Mouse (Mus musculus) liver, embryonic 14.5 days (tissue): ENCODE data around the gene Gpc6. TPM values are rescaled to one million over a fixed set of nuclear protein-coding genes. Genes with fewer than 3 reads are reported as not detected.

Experiments
- ATAC-seq: fragments of 200-750 bp; cut with Nextera tagmentation; 2 replicates; pipeline ENCODE4 v1.8.0; 2017; ENCODE audit warnings: moderate number of reproducible peaks, mild to moderate bottlenecking, moderate library complexity; ENCODE audit not compliant: insufficient read depth
- DNase-seq, 3 experiments: peaks; one replicate each; pipeline ENCODE4 v3.0.0-alpha.2; 2012 to 2013; ENCODE audit warnings: low read depth in 3 of 3, low spot score in 3 of 3
- H3K27ac ChIP-seq: fragments of 300-500 bp; sonication (generic); 2 replicates; pipeline ENCODE4 v1.5.1; 2014; ENCODE audit warnings: moderate library complexity, mild to moderate bottlenecking, control low read depth, inconsistent platforms
- H3K27me3 ChIP-seq: fragments of 300-500 bp; sonication (generic); 2 replicates; pipeline ENCODE4 v1.6.1; 2014; ENCODE audit warnings: mild to moderate bottlenecking, low read length, moderate library complexity; ENCODE audit not compliant: control insufficient read depth, insufficient read depth
- H3K36me3 ChIP-seq: fragments of 300-500 bp; sonication (generic); replicated peaks from 2 replicates; pipeline ENCODE4 v1.6.1; 2014; ENCODE audit warnings: low read depth; ENCODE audit not compliant: control insufficient read depth, insufficient read depth
- H3K4me1 ChIP-seq, 2 experiments: fragments of 200-500 bp in 1 of 2; fragments of 300-500 bp in 1 of 2; sonication (generic) in 1 of 2; replicated peaks; 2 replicates each; pipeline ENCODE4 v1.6.1; 2012 to 2014; ENCODE audit warnings: antibody characterized with exemption in 1 of 2, inconsistent platforms in 1 of 2, low read length in 1 of 2; ENCODE audit not compliant: control insufficient read depth in 2 of 2, insufficient read depth in 2 of 2
- H3K4me2 ChIP-seq: fragments of 300-500 bp; sonication (generic); 2 replicates; pipeline ENCODE4 v1.6.1; 2014; ENCODE audit warnings: low read depth, mild to moderate bottlenecking, control low read depth, moderate library complexity
- H3K4me3 ChIP-seq, 2 experiments: fragments of 200-500 bp in 1 of 2; fragments of 300-500 bp in 1 of 2; sonication (generic) in 1 of 2; 2 replicates each; pipeline ENCODE4 v1.5.1; 2012 to 2014; ENCODE audit warnings: low read depth in 2 of 2, low read length in 2 of 2, mild to moderate bottlenecking in 2 of 2, control low read depth in 1 of 2, inconsistent platforms in 1 of 2, moderate library complexity in 1 of 2; ENCODE audit not compliant: insufficient read depth in 1 of 2
- H3K9ac ChIP-seq: fragments of 300-500 bp; sonication (generic); replicated peaks from 2 replicates; pipeline ENCODE4 v1.6.1; 2014; ENCODE audit warnings: mild to moderate bottlenecking, control low read depth, moderate library complexity
- H3K9me3 ChIP-seq: fragments of 300-500 bp; sonication (generic); 2 replicates; pipeline ENCODE4 v1.6.1; 2016; ENCODE audit warnings: low read length, mixed read lengths; ENCODE audit not compliant: control insufficient read depth
- CTCF ChIP-seq: IDR thresholded peaks from 2 replicates; pipeline ENCODE4 v1.5.1; 2016; ENCODE audit warnings: antibody characterized with exemption, low read depth, control low read depth
- EP300 ChIP-seq: IDR thresholded peaks from 2 replicates; pipeline ENCODE4 v1.6.1; 2016; ENCODE audit warnings: antibody characterized with exemption, low read depth
- WGBS: fragments of 180-500 bp; shearing (Covaris S2); extraction: QIAGEN DNeasy Blood & Tissue Kit; methylation state at CpG from one replicate; pipeline ENCODE4 v1.1.7; 2014; ENCODE audit not compliant: insufficient replicate concordance; 5-methylcytosine and 5-hydroxymethylcytosine counted together
- polyA plus RNA-seq, 2 experiments: library from polyadenylated mRNA; depleted of rRNA in 1 of 2; stranded (reverse) in 1 of 2; unstranded in 1 of 2; fragments of >200 nt; fragmentation: Nextera tagmentation in 1 of 2; extraction: Ambion mirVana in 1 of 2; gene quantifications; 2 replicates each; pipeline versions ENCODE4 v1.2.1 to v1.2.3; 2012 to 2014

The Gpc6 gene
- polyA plus RNA-seq, 2 experiments: 0.97 to 2.3 TPM

DNA sequence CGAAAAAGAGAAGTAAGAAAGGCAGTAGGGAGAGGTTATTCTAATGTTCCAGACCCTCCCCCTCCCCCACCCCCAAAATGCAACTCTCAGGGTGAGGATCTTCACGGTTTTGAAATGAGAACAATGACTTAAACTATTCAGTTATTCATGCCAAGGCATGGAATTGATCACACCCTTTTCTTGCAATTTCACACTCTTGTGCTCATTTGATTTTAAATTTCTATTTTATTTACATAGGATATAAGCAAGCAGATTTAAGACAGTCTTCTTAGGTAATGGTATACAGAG, 379.6 kb downstream of the Gpc6 start:
- no peaks in the 10 kb centered on the region for H3K9me3 ChIP-seq
- DNase-seq (no peak), ATAC-seq (no peak)
- no peaks in the 10 kb centered on the region for H3K27me3 ChIP-seq
- no peak overlapping the region for H3K9ac ChIP-seq
- H3K4me3 ChIP-seq: no peak overlapping the region
- WGBS: 47% methylated on average over 2 of the region's 2 CpGs
- TF ChIP-seq EP300: no peak
- no peak for TF ChIP-seq CTCF
- no peak overlapping the region for H3K27ac ChIP-seq
- no peak overlapping the region for H3K4me2 ChIP-seq
- H3K36me3 ChIP-seq: no peaks in the 10 kb centered on the region
- no peaks in the 10 kb centered on the region for H3K4me1 ChIP-seq

DNA sequence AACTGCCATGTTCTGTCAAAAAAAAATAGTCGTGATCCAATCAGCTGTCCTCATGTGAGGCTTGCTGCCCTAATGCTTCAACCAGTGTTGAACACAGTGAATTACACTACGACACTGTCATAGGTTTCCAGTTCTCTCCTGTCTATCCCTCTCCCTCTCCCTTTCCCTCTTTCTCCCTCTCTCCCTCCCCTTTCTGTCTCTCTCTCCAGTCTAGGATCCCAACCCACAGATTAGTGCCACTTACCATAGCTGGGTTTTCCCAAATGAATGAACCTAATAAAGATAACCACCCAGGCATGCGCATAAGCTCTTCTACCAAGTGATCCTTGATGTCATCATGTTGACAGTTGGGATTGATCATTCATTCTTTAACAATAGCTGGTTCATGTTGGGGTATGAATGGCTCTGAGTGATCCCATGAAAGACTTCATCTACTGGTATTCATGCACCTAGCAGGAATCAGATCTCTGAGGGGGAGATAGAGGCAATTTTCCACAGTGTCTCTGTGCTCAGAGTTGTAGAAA, 384.9 kb downstream of the Gpc6 start:
- no peak for DNase-seq
- Histone ChIP-seq H3K4me1 (no peaks in the 10 kb centered on the region), H3K9me3 (no peaks in the 10 kb centered on the region), H3K36me3 (no peaks in the 10 kb centered on the region), H3K9ac (no peak overlapping the region), H3K27ac (no peak overlapping the region), H3K4me2 (no peak overlapping the region), H3K4me3 (no peak overlapping the region), H3K27me3 (no peaks in the 10 kb centered on the region)
- no peak for TF ChIP-seq EP300
- no peak for TF ChIP-seq CTCF
- WGBS: 59% methylated on average over 3 of the region's 3 CpGs
- no peak for ATAC-seq

DNA sequence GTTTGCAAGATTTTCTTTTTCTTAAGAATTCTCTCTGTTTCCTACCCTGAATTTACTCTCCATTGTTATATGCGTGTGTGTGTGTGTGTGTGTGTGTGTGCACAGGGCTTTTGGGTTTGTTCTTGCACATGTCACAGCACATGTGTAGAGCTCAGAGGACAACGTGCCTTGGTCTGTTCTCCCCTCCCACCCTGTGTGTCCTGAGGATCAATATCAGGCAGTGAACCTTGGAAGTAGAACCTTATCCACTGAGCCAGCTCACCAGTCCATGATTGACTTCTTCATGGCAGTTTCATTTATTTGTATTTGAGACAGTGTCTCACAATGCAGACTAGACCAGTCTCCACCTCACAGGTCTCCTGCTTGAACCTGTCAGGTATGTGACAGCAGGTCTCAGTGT, 399.1 kb downstream of the Gpc6 start:
- WGBS: 48% methylated on average over 2 of the region's 2 CpGs
- TF ChIP-seq CTCF (no peak), EP300 (no peak)
- no peak overlapping the region for H3K9ac ChIP-seq
- no peak overlapping the region for H3K4me2 ChIP-seq
- H3K27me3 ChIP-seq: no peaks in the 10 kb centered on the region
- H3K4me1 ChIP-seq: no peaks in the 10 kb centered on the region
- no peaks in the 10 kb centered on the region for H3K9me3 ChIP-seq
- H3K27ac ChIP-seq: no peak overlapping the region
- no peak for ATAC-seq
- H3K4me3 ChIP-seq: no peak overlapping the region
- H3K36me3 ChIP-seq: no peaks in the 10 kb centered on the region
- DNase-seq: no peak

DNA sequence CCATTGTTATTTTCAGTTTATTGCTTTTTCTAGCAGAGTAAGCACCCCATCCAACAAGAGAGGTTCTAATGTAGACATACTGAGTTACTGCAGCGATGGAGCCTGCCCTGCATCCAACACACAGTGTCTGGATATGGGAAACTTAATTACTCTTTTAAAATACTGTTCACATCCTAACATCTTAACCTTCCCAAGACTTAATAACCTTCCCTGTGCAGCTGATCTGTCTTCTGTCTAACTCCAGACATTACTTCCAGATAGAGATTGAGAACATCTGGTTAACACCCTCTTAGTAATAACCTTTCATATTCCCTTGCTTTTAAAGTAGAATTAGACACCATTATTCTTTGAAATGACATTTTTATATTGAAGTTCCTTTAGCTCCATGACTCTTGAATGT, 407.1 kb downstream of the Gpc6 start:
- H3K4me3 ChIP-seq: no peak overlapping the region
- DNase-seq (no peak), ATAC-seq (no peak)
- H3K9ac ChIP-seq: no peak overlapping the region
- H3K4me2 ChIP-seq: no peak overlapping the region
- H3K36me3 ChIP-seq: no peaks in the 10 kb centered on the region
- 63% methylated on average over 1 of the region's 1 CpGs for WGBS
- TF ChIP-seq EP300 (no peak), CTCF (no peak)
- H3K27ac ChIP-seq: no peak overlapping the region
- no peaks in the 10 kb centered on the region for H3K9me3 ChIP-seq
- H3K4me1 ChIP-seq: no peaks in the 10 kb centered on the region
- H3K27me3 ChIP-seq: no peaks in the 10 kb centered on the region

DNA sequence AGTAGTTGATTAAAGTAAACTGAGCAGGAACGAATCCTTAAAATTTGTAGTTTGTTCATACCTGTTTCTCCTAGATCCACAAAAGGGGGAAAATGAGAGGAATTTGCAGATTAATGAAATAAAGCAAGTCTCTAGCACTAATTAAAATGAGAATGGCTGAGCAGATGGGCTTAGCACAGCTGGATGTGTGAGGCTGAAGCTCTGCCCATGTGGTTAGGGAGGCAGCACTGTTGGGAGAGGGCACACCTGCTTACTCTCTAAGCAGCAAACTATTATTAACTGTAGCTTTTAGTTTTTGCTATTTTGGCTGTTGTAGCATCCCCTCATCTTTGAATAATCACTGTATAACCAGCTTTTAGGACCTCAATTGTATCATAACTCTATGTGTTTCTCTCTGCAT, 412.2 kb downstream of the Gpc6 start:
- no peak for ATAC-seq
- WGBS: 47% methylated on average over 1 of the region's 1 CpGs

More for the DNA sequence above, 412.2 kb downstream of the Gpc6 start:
- Histone ChIP-seq H3K36me3 (no peaks in the 10 kb centered on the region), H3K27me3 (no peaks in the 10 kb centered on the region), H3K4me2 (no peak overlapping the region), H3K9me3 (no peaks in the 10 kb centered on the region), H3K27ac (no peak overlapping the region), H3K9ac (no peak overlapping the region), H3K4me3 (no peak overlapping the region), H3K4me1 (no peaks in the 10 kb centered on the region)
- no peak for DNase-seq
- TF ChIP-seq EP300: no peak
- no peak for TF ChIP-seq CTCF
